Mouse (Mus musculus) liver, embryonic 14.5 days (tissue): ENCODE data around the gene Rab43. TPM values are rescaled to one million over a fixed set of nuclear protein-coding genes. Genes with fewer than 3 reads are reported as not detected.
A peak's percentile ranks its signal among the peaks of the same experiment; 100 is the strongest.

Experiments
- ATAC-seq: fragments of 200-750 bp; cut with Nextera tagmentation; 2 replicates; pipeline ENCODE4 v1.8.0; 2017; ENCODE audit warnings: moderate number of reproducible peaks, mild to moderate bottlenecking, moderate library complexity; ENCODE audit not compliant: insufficient read depth
- DNase-seq, 3 experiments: peaks; one replicate each; pipeline ENCODE4 v3.0.0-alpha.2; 2012 to 2013; ENCODE audit warnings: low read depth in 3 of 3, low spot score in 3 of 3
- H3K27ac ChIP-seq: fragments of 300-500 bp; sonication (generic); 2 replicates; pipeline ENCODE4 v1.5.1; 2014; ENCODE audit warnings: moderate library complexity, mild to moderate bottlenecking, control low read depth, inconsistent platforms
- H3K27me3 ChIP-seq: fragments of 300-500 bp; sonication (generic); 2 replicates; pipeline ENCODE4 v1.6.1; 2014; ENCODE audit warnings: mild to moderate bottlenecking, low read length, moderate library complexity; ENCODE audit not compliant: control insufficient read depth, insufficient read depth
- H3K36me3 ChIP-seq: fragments of 300-500 bp; sonication (generic); replicated peaks from 2 replicates; pipeline ENCODE4 v1.6.1; 2014; ENCODE audit warnings: low read depth; ENCODE audit not compliant: control insufficient read depth, insufficient read depth
- H3K4me1 ChIP-seq, 2 experiments: fragments of 200-500 bp in 1 of 2; fragments of 300-500 bp in 1 of 2; sonication (generic) in 1 of 2; replicated peaks; 2 replicates each; pipeline ENCODE4 v1.6.1; 2012 to 2014; ENCODE audit warnings: antibody characterized with exemption in 1 of 2, inconsistent platforms in 1 of 2, low read length in 1 of 2; ENCODE audit not compliant: control insufficient read depth in 2 of 2, insufficient read depth in 2 of 2
- H3K4me2 ChIP-seq: fragments of 300-500 bp; sonication (generic); 2 replicates; pipeline ENCODE4 v1.6.1; 2014; ENCODE audit warnings: low read depth, mild to moderate bottlenecking, control low read depth, moderate library complexity
- H3K4me3 ChIP-seq, 2 experiments: fragments of 200-500 bp in 1 of 2; fragments of 300-500 bp in 1 of 2; sonication (generic) in 1 of 2; 2 replicates each; pipeline ENCODE4 v1.5.1; 2012 to 2014; ENCODE audit warnings: low read depth in 2 of 2, low read length in 2 of 2, mild to moderate bottlenecking in 2 of 2, control low read depth in 1 of 2, inconsistent platforms in 1 of 2, moderate library complexity in 1 of 2; ENCODE audit not compliant: insufficient read depth in 1 of 2
- H3K9ac ChIP-seq: fragments of 300-500 bp; sonication (generic); replicated peaks from 2 replicates; pipeline ENCODE4 v1.6.1; 2014; ENCODE audit warnings: mild to moderate bottlenecking, control low read depth, moderate library complexity
- H3K9me3 ChIP-seq: fragments of 300-500 bp; sonication (generic); 2 replicates; pipeline ENCODE4 v1.6.1; 2016; ENCODE audit warnings: low read length, mixed read lengths; ENCODE audit not compliant: control insufficient read depth
- CTCF ChIP-seq: IDR thresholded peaks from 2 replicates; pipeline ENCODE4 v1.5.1; 2016; ENCODE audit warnings: antibody characterized with exemption, low read depth, control low read depth
- EP300 ChIP-seq: IDR thresholded peaks from 2 replicates; pipeline ENCODE4 v1.6.1; 2016; ENCODE audit warnings: antibody characterized with exemption, low read depth
- WGBS: fragments of 180-500 bp; shearing (Covaris S2); extraction: QIAGEN DNeasy Blood & Tissue Kit; methylation state at CpG from one replicate; pipeline ENCODE4 v1.1.7; 2014; ENCODE audit not compliant: insufficient replicate concordance; 5-methylcytosine and 5-hydroxymethylcytosine counted together
- polyA plus RNA-seq, 2 experiments: library from polyadenylated mRNA; depleted of rRNA in 1 of 2; stranded (reverse) in 1 of 2; unstranded in 1 of 2; fragments of >200 nt; fragmentation: Nextera tagmentation in 1 of 2; extraction: Ambion mirVana in 1 of 2; gene quantifications; 2 replicates each; pipeline versions ENCODE4 v1.2.1 to v1.2.3; 2012 to 2014

Rab43 gene
- polyA plus RNA-seq, 2 experiments, result 21.9 to 25.9 TPM

GRCm38 (mm10) chr6:87841635-87842034, 29.7 kb upstream of the Rab43 start:
- H3K36me3 ChIP-seq, result peaks cover 50% of the 10 kb centered on the region
- peaks cover 10% of the 10 kb centered on the region in 2 experiments for H3K4me1 ChIP-seq
- no peaks in the 10 kb centered on the region for H3K9me3 ChIP-seq
- H3K4me2 ChIP-seq, result no peak overlapping the region
- TF ChIP-seq CTCF, result no peak
- no peak for TF ChIP-seq EP300
- 68% methylated on average over 8 of the region's 8 CpGs for WGBS
- DNase-seq, result no peak
- no peak overlapping the region for H3K4me3 ChIP-seq
- H3K27me3 ChIP-seq, result no peaks in the 10 kb centered on the region
- no peak overlapping the region for H3K9ac ChIP-seq
- no peak overlapping the region for H3K27ac ChIP-seq
- ATAC-seq, result no peak

GRCm38 (mm10) chr6:87839797-87840341, 27.9 kb upstream of the Rab43 start:
- Histone ChIP-seq H3K27me3 (no peaks in the 10 kb centered on the region), H3K4me1 (peaks cover 10% of the 10 kb centered on the region in 2 experiments), H3K36me3 (peaks cover 33% of the 10 kb centered on the region), H3K9me3 (no peaks in the 10 kb centered on the region), H3K4me2 (peak overlapping the region; percentile 78), H3K4me3 (peak overlapping the region in 1 of 2 experiments; percentile 70; a peak in 2 of 4 replicates), H3K9ac (peak overlapping the region; percentile 84), H3K27ac (peak overlapping the region; percentile 97)
- DNase-seq (no peak), ATAC-seq (no peak)
- WGBS, result 45% methylated on average over 11 of the region's 11 CpGs
- TF ChIP-seq EP300 (no peak), CTCF (no peak)

- peak within 1 kb of the TSS; percentile 91 for H3K9ac ChIP-seq
- peaks cover 27% of the 10 kb centered on the region for H3K36me3 ChIP-seq
- TF ChIP-seq EP300 (peak; percentile 57), CTCF (peak; percentile 30)
- WGBS, result under 1% methylated on average over 46 of the region's 46 CpGs
- H3K4me3 ChIP-seq, result peak within 1 kb of the TSS; percentile 70 to 85
- H3K4me2 ChIP-seq, result peak within 1 kb of the TSS; percentile 78
- DNase-seq (peak; percentile 95 to 96 (median 95)), ATAC-seq (peak; percentile 96)
- peak within 1 kb of the TSS; percentile 97 for H3K27ac ChIP-seq
- no peaks in the 10 kb centered on the region for H3K9me3 ChIP-seq
- peaks cover 10% of the 10 kb centered on the region in 2 experiments for H3K4me1 ChIP-seq
- H3K27me3 ChIP-seq, result no peaks in the 10 kb centered on the region
Observed at GRCm38 (mm10) chr6:87838551-87839197, 26.7 kb upstream of the Rab43 start, which contains the start of gene Isy1. Gene Isy1, minus strand, starts transcription at chr6:87838798.

GRCm38 (mm10) chr6:87835695-87836094, 23.7 kb upstream of the Rab43 start, which contains the start of gene Gm45140:
Gene Gm45140, minus strand, starts transcription at chr6:87835795.
- Histone ChIP-seq H3K36me3 (peaks cover 11% of the 10 kb centered on the region), H3K9ac (no peak within 1 kb of the TSS; the same call in 1 of the 2 replicates), H3K4me2 (no peak within 1 kb of the TSS), H3K27me3 (no peaks in the 10 kb centered on the region), H3K9me3 (no peaks in the 10 kb centered on the region), H3K4me1 (peaks cover 10% of the 10 kb centered on the region in 2 experiments), H3K27ac (no peak within 1 kb of the TSS), H3K4me3 (no peak within 1 kb of the TSS)
- TF ChIP-seq EP300 (no peak), CTCF (no peak)
- DNase-seq (no peak), ATAC-seq (no peak)
- WGBS, result 81% methylated on average over 7 of the region's 7 CpGs

- H3K4me1 ChIP-seq, result no peaks in the 10 kb centered on the region
- H3K36me3 ChIP-seq, result peaks cover 44% of the 10 kb centered on the region
- H3K27ac ChIP-seq, result no peak overlapping the region
- DNase-seq (no peak), ATAC-seq (no peak)
- WGBS, result 93% methylated on average over 2 of the region's 2 CpGs
- H3K4me2 ChIP-seq, result no peak overlapping the region
- H3K9me3 ChIP-seq, result no peaks in the 10 kb centered on the region
- no peaks in the 10 kb centered on the region for H3K27me3 ChIP-seq
- no peak overlapping the region for H3K4me3 ChIP-seq
- no peak overlapping the region for H3K9ac ChIP-seq
- TF ChIP-seq EP300 (no peak), CTCF (no peak)
Observed at GRCm38 (mm10) chr6:87820366-87820765, 8.4 kb upstream of the Rab43 start.
